Mouse (Mus musculus) CD4-positive, CD25-positive, alpha-beta regulatory T cell (primary cell): Measurements from ENCODE around the gene Tmem18. TPM values are rescaled to one million over a fixed set of nuclear protein-coding genes. Genes with fewer than 3 reads are reported as not detected.

ENCODE experiments used
- polyA plus RNA-seq: library from polyadenylated mRNA; unstranded; fragments of 100-300 nt; shearing (Covaris generic); gene quantifications from one replicate; pipeline ENCODE4 v1.2.1, GENCODE M21; 2017

Gene Tmem18
- 25.1 TPM for polyA plus RNA-seq

DNA sequence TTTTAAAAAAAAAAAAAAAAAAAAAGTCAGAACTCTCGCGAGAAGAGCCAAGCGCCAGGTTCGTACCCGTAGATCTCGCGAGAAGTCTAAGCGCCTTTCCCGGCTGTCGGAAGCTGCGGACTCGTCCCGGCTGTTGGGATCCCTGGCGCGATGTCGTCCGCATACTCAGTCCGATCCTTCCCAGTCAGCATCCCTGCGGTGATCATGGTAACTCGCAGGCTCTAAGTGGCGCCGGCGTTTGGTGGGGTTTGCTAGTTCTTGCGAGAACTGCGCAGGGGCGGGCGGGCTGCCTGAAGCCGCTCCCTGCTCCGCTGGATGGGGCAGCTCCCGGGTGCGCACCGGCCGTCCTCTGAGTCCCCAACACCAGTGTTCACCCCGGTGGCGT lies at the start of gene Tmem18:
Gene Tmem18, plus strand, starts transcription at position 71 of the 385 bp plus-strand sequence.

Other genes starting within 250 kb of the Tmem18 start
- gene Sntg2, start 211.1 kb upstream of the Tmem18 start, polyA plus RNA-seq = not detected